Mouse (Mus musculus) layer of hippocampus, adult 18-20 months (tissue): Measurements from ENCODE around the gene Col9a3. TPM values are rescaled to one million over a fixed set of nuclear protein-coding genes. Genes with fewer than 3 reads are reported as not detected.

Experiments
- DNase-seq, 2 experiments: peaks; one replicate each; pipeline ENCODE4 v3.0.0; 2022; ENCODE audit warnings: low spot score in 2 of 2
- total RNA-seq, 2 experiments: library from RNA; stranded (reverse); gene quantifications; 2 replicates each; pipeline ENCODE4 v1.2.3; 2021

The Col9a3 gene
- total RNA-seq, 2 experiments from 2014 or later = 5.8 to 6.7 TPM

GRCm38 (mm10) chr2:180611882-180612281 lies 14.3 kb downstream of the Col9a3 start:
- DNase-seq = no peak

- DNase-seq = no peak
Measured at GRCm38 (mm10) chr2:180641576-180642554, 44.3 kb downstream of the Col9a3 start.

GRCm38 (mm10) chr2:180642555-180643260 lies 45.1 kb downstream of the Col9a3 start, which contains the start of gene Tcfl5:
TSS of gene Tcfl5 (minus strand) at chr2:180642708.
- no peak for DNase-seq

- no peak for DNase-seq
Measured at GRCm38 (mm10) chr2:180643626-180644025, 46.0 kb downstream of the Col9a3 start.

- no peak for DNase-seq
Measured at GRCm38 (mm10) chr2:180646841-180647240, 49.3 kb downstream of the Col9a3 start.

- no peak for DNase-seq
Measured at GRCm38 (mm10) chr2:180654666-180655065, 57.1 kb downstream of the Col9a3 start.

GRCm38 (mm10) chr2:180655150-180655549 lies 57.6 kb downstream of the Col9a3 start:
- no peak for DNase-seq

- peak in 1 of 2 experiments; percentile 83 for DNase-seq
Measured at GRCm38 (mm10) chr2:180657394-180658013, 59.9 kb downstream of the Col9a3 start.

GRCm38 (mm10) chr2:180658381-180658780 lies 60.8 kb downstream of the Col9a3 start:
- no peak for DNase-seq

- no peak for DNase-seq
Measured at GRCm38 (mm10) chr2:180659353-180660150, 62.0 kb downstream of the Col9a3 start.

GRCm38 (mm10) chr2:180660521-180660920 lies 62.9 kb downstream of the Col9a3 start:
- DNase-seq = no peak

GRCm38 (mm10) chr2:180662008-180662407 lies 64.4 kb downstream of the Col9a3 start:
- no peak for DNase-seq

Other genes with a start within 250 kb of the Col9a3 start
- 1 to 10 TPM; 1.3 to 1.8 TPM for gene Slco4a1, start 141.5 kb upstream of the Col9a3 start, total RNA-seq
- gene Ntsr1, start 97.8 kb upstream of the Col9a3 start, total RNA-seq = 1 to 10 TPM; 2.7 to 3.5 TPM
- gene Mrgbp, start 16.5 kb upstream of the Col9a3 start, total RNA-seq = 10 to 100 TPM; 19.5 to 20.1 TPM
- 10 to 100 TPM; 35.5 to 37.1 TPM for gene Ogfr, start 8.5 kb upstream of the Col9a3 start, total RNA-seq
- under 1 TPM; 0.18 to 0.25 TPM for gene Tcfl5, start 44.9 kb downstream of the Col9a3 start, total RNA-seq
- gene Dido1, start 112.2 kb downstream of the Col9a3 start, total RNA-seq = 10 to 100 TPM; 53.2 to 54.6 TPM
- 10 to 100 TPM; 58.6 to 61.5 TPM for gene Gid8, start 112.3 kb downstream of the Col9a3 start, total RNA-seq
- gene Slc17a9, start 127.5 kb downstream of the Col9a3 start, total RNA-seq = under 1 TPM; 0.27 to 0.48 TPM
- gene Bhlhe23, start 179.1 kb downstream of the Col9a3 start, total RNA-seq = not detected